Mouse (Mus musculus) lung, embryonic 15.5 days (tissue): ENCODE measurements at regions not wholly inside any gene's neighbourhood (a gene's known extent, or its start where the extent isn't known, plus 50 kb on each side); places are given as distances from the start of the nearest gene placed in this dataset.

Experiments used
- ATAC-seq: fragments of 200-750 bp; cut with Nextera tagmentation; 2 replicates; pipeline ENCODE4 v1.8.0; 2017; ENCODE audit warnings: moderate number of reproducible peaks, borderline replicate concordance; ENCODE audit not compliant: low FRiP score, low TSS enrichment; ENCODE audit errors: extremely low read depth
- H3K27ac ChIP-seq: fragments of 300-500 bp; sonication (generic); 2 replicates; pipeline ENCODE4 v1.5.1; 2015; ENCODE audit warnings: moderate library complexity, mild to moderate bottlenecking, inconsistent platforms
- H3K27me3 ChIP-seq: fragments of 300-500 bp; sonication (generic); 2 replicates; pipeline ENCODE4 v1.6.1; 2015; ENCODE audit warnings: inconsistent platforms
- H3K36me3 ChIP-seq: fragments of 300-500 bp; sonication (generic); 2 replicates; pipeline ENCODE4 v1.6.1; 2015; ENCODE audit warnings: inconsistent platforms
- H3K4me1 ChIP-seq: fragments of 300-500 bp; sonication (generic); 2 replicates; pipeline ENCODE4 v1.6.1; 2015; ENCODE audit warnings: inconsistent platforms
- H3K4me2 ChIP-seq: fragments of 300-500 bp; sonication (generic); 2 replicates; pipeline ENCODE4 v1.6.1; 2015; ENCODE audit warnings: inconsistent platforms, mild to moderate bottlenecking, moderate library complexity
- H3K4me3 ChIP-seq: fragments of 300-500 bp; sonication (generic); 2 replicates; pipeline ENCODE4 v1.5.1; 2015; ENCODE audit warnings: mild to moderate bottlenecking, inconsistent platforms
- H3K9ac ChIP-seq: fragments of 300-500 bp; sonication (generic); 2 replicates; pipeline ENCODE4 v1.6.1; 2015; ENCODE audit warnings: inconsistent platforms
- H3K9me3 ChIP-seq: fragments of 300-500 bp; sonication (generic); 2 replicates; pipeline ENCODE4 v1.6.1; 2016; ENCODE audit warnings: inconsistent platforms
- WGBS: fragments of 180-500 bp; shearing (Covaris S2); methylation state at CpG from one replicate; pipeline ENCODE4 v1.1.7; 2015; 5-methylcytosine and 5-hydroxymethylcytosine counted together

DNA sequence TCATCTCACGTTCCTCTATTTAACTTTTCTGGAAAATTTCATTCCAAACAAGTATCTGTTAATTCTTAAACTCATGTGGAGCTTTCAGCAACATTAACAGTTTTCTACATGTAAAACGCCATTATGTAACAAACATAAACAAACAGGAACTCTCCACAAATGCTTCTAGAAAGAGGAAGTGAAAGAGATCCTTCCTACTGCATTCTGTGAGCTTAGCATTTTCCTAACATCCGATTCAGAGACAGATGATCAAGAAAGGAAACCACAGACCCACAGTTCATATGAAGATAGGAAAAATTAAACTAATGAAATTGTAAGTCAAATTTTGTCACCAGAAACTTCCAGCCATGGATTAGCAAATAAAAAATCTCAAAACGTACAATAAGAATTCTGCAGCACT, 1070.6 kb upstream of the Cited2 start:
- H3K4me1 ChIP-seq, result no peaks in the 10 kb centered on the region
- ATAC-seq, result no peak
- no peaks in the 10 kb centered on the region for H3K27me3 ChIP-seq
- H3K9me3 ChIP-seq, result no peaks in the 10 kb centered on the region
- WGBS, result 70% methylated on average over 4 of the region's 4 CpGs
- no peaks in the 10 kb centered on the region for H3K36me3 ChIP-seq
- no peak overlapping the region for H3K4me3 ChIP-seq
- H3K9ac ChIP-seq, result no peak overlapping the region
- H3K27ac ChIP-seq, result no peak overlapping the region
- H3K4me2 ChIP-seq, result no peak overlapping the region

DNA sequence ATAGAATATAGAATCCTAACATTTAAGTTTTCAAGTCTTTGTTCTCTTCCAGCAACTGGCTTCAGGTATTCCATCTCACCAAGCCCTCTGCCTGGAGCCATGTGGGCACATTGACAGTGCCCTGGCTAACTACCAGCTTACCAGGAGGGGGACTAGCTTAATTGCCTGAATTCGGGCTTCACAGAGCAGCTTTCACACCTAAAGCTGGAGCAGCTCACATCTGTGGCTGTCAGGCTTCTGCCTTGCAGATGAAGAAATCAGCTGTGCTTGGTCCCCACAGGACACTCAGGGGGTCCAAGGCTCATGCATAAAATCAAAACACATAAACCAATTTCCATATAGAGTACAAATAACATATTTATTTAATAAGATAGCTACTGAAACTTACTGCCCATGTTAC, 1058.5 kb upstream of the Cited2 start:
- 50% methylated on average over 1 of the region's 1 CpGs for WGBS
- Histone ChIP-seq H3K9ac (no peak overlapping the region), H3K9me3 (no peaks in the 10 kb centered on the region), H3K4me1 (no peaks in the 10 kb centered on the region), H3K4me2 (no peak overlapping the region), H3K27me3 (no peaks in the 10 kb centered on the region), H3K27ac (no peak overlapping the region), H3K36me3 (no peaks in the 10 kb centered on the region), H3K4me3 (no peak overlapping the region)
- no peak for ATAC-seq

DNA sequence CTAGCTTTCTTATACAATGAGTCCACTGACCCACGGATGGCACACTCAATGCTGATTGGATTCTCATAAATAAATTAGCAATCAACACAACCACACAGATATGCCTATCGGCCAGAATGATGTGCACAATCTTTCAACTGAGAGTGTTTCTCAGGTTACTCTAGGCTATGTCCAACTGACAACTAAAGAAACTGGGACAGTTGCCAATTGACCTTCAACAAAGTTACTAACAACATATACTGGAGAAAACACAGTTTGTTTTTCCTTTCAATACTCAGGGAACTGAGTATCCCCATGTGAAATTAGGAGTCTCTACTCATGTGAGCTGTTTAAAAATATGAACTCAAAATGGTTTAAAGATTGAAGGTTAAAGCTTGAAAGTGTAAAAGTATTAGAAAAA, 1052.7 kb upstream of the Cited2 start:
- no peak overlapping the region for H3K27ac ChIP-seq
- ATAC-seq, result no peak
- H3K9me3 ChIP-seq, result no peaks in the 10 kb centered on the region
- no peaks in the 10 kb centered on the region for H3K36me3 ChIP-seq
- no peak overlapping the region for H3K4me3 ChIP-seq
- 53% methylated on average over 2 of the region's 2 CpGs for WGBS
- H3K4me2 ChIP-seq, result no peak overlapping the region
- no peaks in the 10 kb centered on the region for H3K4me1 ChIP-seq
- no peaks in the 10 kb centered on the region for H3K27me3 ChIP-seq
- no peak overlapping the region for H3K9ac ChIP-seq

DNA sequence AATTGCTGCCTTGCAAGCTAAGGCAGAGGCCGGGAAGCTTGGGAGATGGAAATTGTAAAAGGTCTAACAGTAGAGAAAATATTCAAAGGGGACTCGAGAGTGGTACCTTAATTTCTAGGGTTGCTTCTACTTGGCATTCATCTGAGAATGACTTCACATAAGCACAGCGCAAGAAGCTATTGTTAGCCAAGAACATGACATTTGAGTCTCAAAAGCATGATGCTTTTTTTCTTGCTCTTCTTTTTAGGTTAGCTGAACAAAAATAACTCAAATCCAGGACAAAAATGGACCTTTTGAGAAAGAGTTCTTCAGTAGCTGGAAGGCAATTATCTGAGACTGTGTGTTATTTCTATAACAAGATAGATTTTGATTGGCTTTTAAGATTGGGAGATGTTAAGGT, 1042.0 kb upstream of the Cited2 start:
- WGBS, result 80% methylated on average over 3 of the region's 3 CpGs
- Histone ChIP-seq H3K36me3 (no peaks in the 10 kb centered on the region), H3K4me3 (no peak overlapping the region), H3K27me3 (no peaks in the 10 kb centered on the region), H3K9ac (no peak overlapping the region), H3K9me3 (no peaks in the 10 kb centered on the region), H3K4me2 (no peak overlapping the region), H3K4me1 (no peaks in the 10 kb centered on the region), H3K27ac (no peak overlapping the region)
- no peak for ATAC-seq

DNA sequence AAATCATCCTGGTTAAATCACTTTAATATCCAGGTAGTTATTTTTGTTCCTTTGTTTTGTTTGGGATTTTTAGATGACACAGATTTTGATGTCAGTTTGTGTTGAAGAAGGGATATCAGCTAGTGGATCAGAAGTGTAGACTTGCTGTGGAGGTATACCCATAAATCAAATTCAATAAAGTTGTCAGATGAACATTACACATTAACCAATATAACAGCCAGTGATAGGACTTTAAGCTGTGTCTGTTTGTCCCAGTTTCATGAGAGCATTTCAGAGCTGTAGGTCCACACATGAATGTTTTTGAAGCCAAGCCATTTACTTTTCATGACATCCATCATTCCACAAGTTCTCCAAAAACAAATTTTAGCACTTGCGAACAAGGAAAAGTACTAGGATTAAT, 1037.7 kb upstream of the Cited2 start:
- ATAC-seq, result no peak
- WGBS, result 88% methylated on average over 1 of the region's 1 CpGs
- Histone ChIP-seq H3K4me1 (no peaks in the 10 kb centered on the region), H3K4me3 (no peak overlapping the region), H3K36me3 (no peaks in the 10 kb centered on the region), H3K4me2 (no peak overlapping the region), H3K9me3 (no peaks in the 10 kb centered on the region), H3K27me3 (no peaks in the 10 kb centered on the region), H3K9ac (no peak overlapping the region), H3K27ac (no peak overlapping the region)

DNA sequence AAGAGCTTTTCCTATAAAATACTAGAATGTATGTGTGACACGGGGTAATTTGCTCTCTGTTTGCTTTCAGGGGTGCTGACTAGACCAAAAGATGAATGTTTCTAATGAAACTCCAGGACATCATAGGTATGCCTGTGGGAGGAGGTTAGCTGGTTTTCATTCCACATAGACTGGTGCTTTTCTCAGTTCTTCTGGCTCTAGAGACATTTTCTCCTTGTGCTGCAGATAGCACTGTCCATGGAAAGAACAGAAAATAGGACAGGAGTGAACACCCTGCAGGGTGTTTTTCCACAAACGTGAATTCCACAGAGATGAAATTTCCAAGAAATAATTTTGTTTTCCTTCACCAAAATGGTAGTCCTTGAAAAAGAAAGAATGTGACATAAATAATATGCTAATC, 1016.0 kb upstream of the Cited2 start:
- Histone ChIP-seq H3K36me3 (no peaks in the 10 kb centered on the region), H3K4me2 (no peak overlapping the region), H3K9ac (no peak overlapping the region), H3K9me3 (no peaks in the 10 kb centered on the region), H3K4me3 (no peak overlapping the region), H3K27me3 (no peaks in the 10 kb centered on the region), H3K27ac (no peak overlapping the region), H3K4me1 (no peaks in the 10 kb centered on the region)
- 74% methylated on average over 2 of the region's 2 CpGs for WGBS
- ATAC-seq, result no peak

DNA sequence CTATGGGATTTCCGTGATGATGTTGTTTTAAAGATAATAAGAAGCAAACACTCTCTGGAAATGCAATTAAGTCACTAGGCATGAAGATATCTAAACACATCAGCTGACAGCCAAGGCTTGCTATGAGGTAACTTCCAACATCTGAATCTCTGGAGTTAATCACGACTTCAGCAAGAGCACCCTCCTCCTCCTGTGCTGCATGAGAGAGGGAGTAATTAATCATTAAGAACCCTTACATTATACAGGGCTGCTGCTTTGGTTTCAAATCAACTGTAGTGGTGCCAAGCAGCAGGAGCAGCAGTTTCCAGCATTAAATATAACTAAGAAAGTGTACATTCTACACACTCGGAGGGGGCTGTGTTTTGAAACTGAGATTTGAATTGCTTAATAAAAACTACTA, 1009.9 kb upstream of the Cited2 start:
- Histone ChIP-seq H3K27me3 (no peaks in the 10 kb centered on the region), H3K36me3 (no peaks in the 10 kb centered on the region), H3K27ac (no peak overlapping the region), H3K4me1 (no peaks in the 10 kb centered on the region), H3K9me3 (no peaks in the 10 kb centered on the region), H3K4me3 (no peak overlapping the region), H3K9ac (no peak overlapping the region), H3K4me2 (no peak overlapping the region)
- 29% methylated on average over 3 of the region's 3 CpGs for WGBS
- ATAC-seq, result peak; percentile 35; the same call in 1 of the 2 replicates

DNA sequence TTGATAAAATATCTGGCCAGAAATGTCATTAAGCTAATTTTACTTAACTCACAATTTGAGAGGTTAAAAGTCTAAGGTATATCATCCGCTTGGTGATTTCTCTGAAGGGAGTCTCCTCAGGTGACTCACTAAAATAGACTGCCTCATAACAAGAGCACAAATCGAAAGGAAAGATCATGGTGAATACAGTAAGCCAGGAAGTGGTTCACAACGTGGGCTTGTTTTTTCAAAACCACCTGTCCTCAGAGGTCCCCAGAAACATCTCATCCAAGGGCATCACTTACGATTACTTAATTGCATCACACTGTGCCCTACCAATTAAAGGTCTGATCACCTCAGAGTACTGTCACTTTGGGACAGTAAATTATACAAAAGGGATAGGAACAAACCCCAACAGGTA, 1009.0 kb upstream of the Cited2 start:
- 75% methylated on average over 4 of the region's 4 CpGs for WGBS
- Histone ChIP-seq H3K27ac (no peak overlapping the region), H3K9ac (no peak overlapping the region), H3K9me3 (no peaks in the 10 kb centered on the region), H3K4me1 (no peaks in the 10 kb centered on the region), H3K27me3 (no peaks in the 10 kb centered on the region), H3K4me2 (no peak overlapping the region), H3K36me3 (no peaks in the 10 kb centered on the region), H3K4me3 (no peak overlapping the region)
- no peak for ATAC-seq

DNA sequence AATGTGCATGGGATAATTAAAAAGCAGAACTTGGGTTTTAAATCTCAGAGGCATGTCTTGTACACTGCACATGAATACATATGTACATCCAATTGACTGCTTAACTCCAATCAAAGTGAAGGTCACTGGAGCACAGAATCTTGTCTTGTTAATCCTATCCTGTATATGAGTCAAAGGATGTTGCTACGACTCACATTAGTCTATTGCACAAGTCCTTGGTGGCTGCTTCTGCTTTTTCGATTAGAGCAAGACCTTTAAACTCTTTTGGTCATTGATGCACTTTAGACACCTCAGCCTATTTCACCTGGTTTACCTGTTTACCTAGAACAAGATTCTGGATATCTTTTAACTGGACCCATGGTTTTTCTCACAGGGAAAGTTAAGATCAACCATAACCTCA, 1008.5 kb upstream of the Cited2 start:
- ATAC-seq, result no peak
- Histone ChIP-seq H3K4me3 (no peak overlapping the region), H3K4me1 (no peaks in the 10 kb centered on the region), H3K36me3 (no peaks in the 10 kb centered on the region), H3K27ac (no peak overlapping the region), H3K9me3 (no peaks in the 10 kb centered on the region), H3K4me2 (no peak overlapping the region), H3K27me3 (no peaks in the 10 kb centered on the region), H3K9ac (no peak overlapping the region)
- WGBS, result 85% methylated on average over 2 of the region's 2 CpGs

DNA sequence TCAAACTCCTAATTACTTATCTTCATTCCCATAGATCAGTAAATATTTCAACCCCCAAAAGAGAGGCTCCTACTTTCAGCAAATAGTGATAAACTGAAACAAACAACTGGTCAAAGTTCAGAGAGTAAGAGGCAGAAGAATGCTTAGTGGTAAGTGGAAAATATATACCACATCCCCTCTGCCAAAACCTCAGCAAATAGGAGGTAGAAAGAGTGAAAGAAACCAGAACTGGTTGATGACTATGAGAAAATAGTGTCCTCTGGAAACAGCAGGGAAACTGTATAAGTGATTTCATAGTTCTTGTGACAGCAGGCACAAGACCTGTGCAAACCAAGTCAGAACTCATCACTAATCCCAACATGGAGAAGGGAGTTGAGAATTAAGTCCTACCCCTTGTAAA, 980.8 kb upstream of the Cited2 start:
- no peaks in the 10 kb centered on the region for H3K4me1 ChIP-seq
- H3K4me3 ChIP-seq, result no peak overlapping the region
- no peaks in the 10 kb centered on the region for H3K9me3 ChIP-seq
- no peak overlapping the region for H3K4me2 ChIP-seq
- no peak for ATAC-seq
- H3K27ac ChIP-seq, result no peak overlapping the region
- no peaks in the 10 kb centered on the region for H3K27me3 ChIP-seq
- H3K36me3 ChIP-seq, result no peaks in the 10 kb centered on the region
- H3K9ac ChIP-seq, result no peak overlapping the region

DNA sequence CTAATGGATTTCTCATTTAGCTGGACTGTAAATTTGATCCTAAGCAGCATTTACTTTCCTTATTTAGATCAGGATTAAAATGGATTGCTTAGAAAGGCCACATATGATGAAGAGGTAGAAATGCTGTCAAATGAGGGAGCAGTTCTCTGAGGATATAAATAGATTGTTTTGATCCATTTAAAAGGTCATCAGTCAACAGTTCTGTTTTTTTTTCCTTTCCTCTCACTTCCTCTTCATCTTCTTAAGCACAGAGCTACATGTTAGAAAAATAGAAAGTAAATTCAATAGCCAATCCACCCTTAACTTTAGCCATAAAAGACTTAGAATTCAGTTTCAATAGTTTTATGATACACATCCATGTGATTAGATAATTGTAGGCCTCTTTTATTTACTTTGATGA, 971.5 kb upstream of the Cited2 start:
- no peak for ATAC-seq
- H3K9me3 ChIP-seq, result no peaks in the 10 kb centered on the region

DNA sequence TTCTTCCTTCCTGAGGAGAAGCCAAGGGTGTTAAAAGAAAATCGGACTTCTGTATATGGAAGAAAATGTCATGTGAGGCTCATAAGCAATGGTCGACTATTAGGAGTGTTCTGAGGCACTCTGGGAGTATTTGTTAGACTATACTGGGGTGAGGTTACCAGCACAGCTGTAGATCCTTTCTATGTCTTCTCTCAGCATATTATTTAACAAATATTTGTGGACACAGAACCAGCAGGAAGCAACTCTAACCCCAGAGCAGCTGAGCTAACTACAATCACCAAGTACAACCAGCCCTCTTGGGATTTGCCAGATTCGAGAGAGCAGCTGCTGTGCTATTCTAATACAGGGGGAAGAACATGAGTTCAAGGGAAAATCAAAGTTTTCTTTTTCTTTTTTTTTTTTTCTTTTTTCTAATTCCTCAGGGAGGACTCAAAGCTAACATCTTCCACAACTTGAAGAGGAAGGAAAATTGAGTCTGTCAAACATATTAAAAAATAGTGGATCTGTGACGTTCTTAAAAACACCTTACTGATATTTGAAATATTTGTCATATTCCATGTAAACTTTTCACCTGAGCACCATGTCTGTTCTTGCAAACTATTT, 933.3 kb upstream of the Cited2 start:
- no peak overlapping the region for H3K4me2 ChIP-seq
- no peaks in the 10 kb centered on the region for H3K4me1 ChIP-seq
- H3K9me3 ChIP-seq, result no peaks in the 10 kb centered on the region
- WGBS, result 49% methylated on average over 4 of the region's 4 CpGs
- ATAC-seq, result no peak
- no peak overlapping the region for H3K4me3 ChIP-seq
- H3K9ac ChIP-seq, result no peak overlapping the region
- H3K27ac ChIP-seq, result no peak overlapping the region
- H3K36me3 ChIP-seq, result no peaks in the 10 kb centered on the region
- H3K27me3 ChIP-seq, result no peaks in the 10 kb centered on the region

More for the DNA sequence above, 971.5 kb upstream of the Cited2 start:
- Histone ChIP-seq H3K4me3 (no peak overlapping the region), H3K36me3 (no peaks in the 10 kb centered on the region), H3K4me2 (no peak overlapping the region), H3K27ac (no peak overlapping the region), H3K9ac (no peak overlapping the region), H3K4me1 (no peaks in the 10 kb centered on the region), H3K27me3 (no peaks in the 10 kb centered on the region)

DNA sequence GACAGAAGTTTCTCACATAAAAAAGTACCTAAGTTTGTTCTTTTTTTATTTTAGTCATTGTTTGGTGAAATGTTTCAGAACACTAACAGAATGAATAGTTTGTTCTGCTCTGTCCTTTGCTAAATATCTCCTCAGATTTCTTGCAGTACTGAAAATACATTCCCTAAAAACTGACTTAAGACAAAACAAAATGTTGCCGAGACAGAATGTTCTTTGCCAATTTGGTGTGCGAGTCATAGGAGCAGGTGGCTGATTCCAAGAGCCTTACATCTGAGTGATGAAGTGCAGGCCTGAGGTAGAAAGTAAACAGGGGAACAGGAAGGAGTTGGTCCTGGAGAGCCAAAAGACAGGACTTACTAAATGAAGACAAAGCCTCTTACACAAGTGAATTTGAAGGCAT, 919.0 kb upstream of the Cited2 start:
- Histone ChIP-seq H3K9ac (no peak overlapping the region), H3K27me3 (no peaks in the 10 kb centered on the region), H3K4me2 (no peak overlapping the region), H3K36me3 (no peaks in the 10 kb centered on the region), H3K27ac (no peak overlapping the region), H3K9me3 (no peaks in the 10 kb centered on the region), H3K4me3 (no peak overlapping the region), H3K4me1 (no peaks in the 10 kb centered on the region)
- WGBS, result 48% methylated on average over 2 of the region's 2 CpGs
- ATAC-seq, result no peak
